Mouse (Mus musculus) hindbrain, embryonic 11.5 days (tissue): ENCODE results near the gene Blcap. TPM values are rescaled to one million over a fixed set of nuclear protein-coding genes. Genes with fewer than 3 reads are reported as not detected.

Experiments used
- ATAC-seq: fragments of 200-750 bp; cut with Nextera tagmentation; 2 replicates; pipeline ENCODE4 v1.8.0; 2017; ENCODE audit warnings: mild to moderate bottlenecking, moderate TSS enrichment, moderate library complexity; ENCODE audit not compliant: low FRiP score
- DNase-seq: peaks from one replicate; pipeline ENCODE4 v3.0.0-alpha.2; 2015; ENCODE audit warnings: low spot score
- H3K27ac ChIP-seq: fragments of 300-500 bp; sonication (generic); 2 replicates; pipeline ENCODE4 v1.5.1; 2014; ENCODE audit warnings: mild to moderate bottlenecking, low read depth, low read length
- H3K27me3 ChIP-seq: fragments of 300-500 bp; sonication (generic); 2 replicates; pipeline ENCODE4 v1.6.1; 2014; ENCODE audit warnings: mild to moderate bottlenecking, low read length, moderate library complexity, mixed read lengths; ENCODE audit not compliant: control insufficient read depth, insufficient read depth
- H3K36me3 ChIP-seq: fragments of 300-500 bp; sonication (generic); 2 replicates; pipeline ENCODE4 v1.6.1; 2014; ENCODE audit warnings: mild to moderate bottlenecking, low read length, moderate library complexity, mixed read lengths; ENCODE audit not compliant: control insufficient read depth, insufficient read depth
- H3K4me1 ChIP-seq: fragments of 300-500 bp; sonication (generic); replicated peaks from 2 replicates; pipeline ENCODE4 v1.6.1; 2014; ENCODE audit warnings: low read length, mixed read lengths; ENCODE audit not compliant: control insufficient read depth, insufficient read depth
- H3K4me2 ChIP-seq: fragments of 300-500 bp; sonication (generic); replicated peaks from 2 replicates; pipeline ENCODE4 v1.6.1; 2014; ENCODE audit warnings: mild to moderate bottlenecking, low read depth, low read length
- H3K4me3 ChIP-seq: fragments of 300-500 bp; sonication (generic); 2 replicates; pipeline ENCODE4 v1.5.1; 2014; ENCODE audit warnings: low read depth, low read length
- H3K9ac ChIP-seq: fragments of 300-500 bp; sonication (generic); 2 replicates; pipeline ENCODE4 v1.6.1; 2014; ENCODE audit warnings: low read depth, low read length
- H3K9me3 ChIP-seq: fragments of 300-500 bp; sonication (generic); 2 replicates; pipeline ENCODE4 v1.6.1; 2016; ENCODE audit warnings: low read length; ENCODE audit not compliant: control insufficient read depth
- WGBS: fragments of 180-500 bp; shearing (Covaris S2); extraction: QIAGEN DNeasy Blood & Tissue Kit; methylation state at CpG from one replicate; pipeline ENCODE4 v1.1.7; 2014; 5-methylcytosine and 5-hydroxymethylcytosine counted together
- polyA plus RNA-seq: library from polyadenylated mRNA; unstranded; fragments of >200 nt; fragmentation: Nextera tagmentation; extraction: Ambion mirVana; gene quantifications from 2 replicates; pipeline ENCODE4 v1.2.1, GENCODE M21; 2014

Blcap gene
- polyA plus RNA-seq, 1 experiment from 2014 or later = 118 TPM

DNA sequence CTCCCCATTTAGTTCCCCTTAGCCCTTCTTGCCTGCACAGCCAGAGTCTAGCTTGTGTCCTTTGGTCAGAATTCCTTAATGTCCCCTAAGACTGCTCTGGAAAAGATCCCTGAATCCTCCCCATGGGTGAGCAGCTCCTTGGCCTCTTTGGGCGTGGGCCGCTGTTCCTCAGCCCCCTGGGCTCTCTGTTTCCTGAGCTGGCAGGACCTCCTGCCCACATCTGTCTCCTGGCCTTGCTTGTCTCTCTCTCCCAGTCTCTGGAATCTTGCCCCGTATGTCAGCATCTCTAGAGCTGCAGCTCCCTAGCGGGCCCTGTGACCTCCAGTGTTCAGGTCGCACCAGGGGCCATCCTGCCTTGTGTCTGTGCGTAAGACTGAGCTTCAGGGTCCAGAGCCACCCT, 51.6 kb downstream of the Blcap start:
- H3K9ac ChIP-seq = no peak overlapping the region
- no peak for ATAC-seq
- 49% methylated on average over 6 of the region's 6 CpGs for WGBS
- H3K4me1 ChIP-seq = peaks cover 12% of the 10 kb centered on the region
- no peak for DNase-seq
- no peak overlapping the region for H3K4me3 ChIP-seq
- no peak overlapping the region for H3K4me2 ChIP-seq
- no peaks in the 10 kb centered on the region for H3K27me3 ChIP-seq
- H3K9me3 ChIP-seq = no peaks in the 10 kb centered on the region
- H3K36me3 ChIP-seq = no peaks in the 10 kb centered on the region
- H3K27ac ChIP-seq = no peak overlapping the region

DNA sequence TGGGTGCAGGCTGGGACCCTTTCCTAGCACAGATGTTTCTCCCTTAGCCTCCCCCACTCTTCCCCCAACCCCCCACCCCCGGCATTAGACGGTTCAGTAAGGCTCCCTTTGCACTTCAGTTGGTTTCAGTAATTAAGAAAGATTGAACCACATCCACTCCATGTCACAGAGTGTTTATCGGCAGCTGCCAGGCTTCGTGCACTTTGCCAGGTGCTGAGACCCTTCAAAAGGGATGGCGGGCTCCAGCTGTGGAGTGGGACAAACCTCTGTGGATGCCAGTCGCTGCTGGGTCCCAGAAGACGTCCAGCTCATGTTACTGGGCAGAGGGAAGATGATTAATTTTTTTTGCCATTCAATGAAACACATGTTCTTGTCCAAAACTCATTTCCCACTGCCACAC, 52.6 kb downstream of the Blcap start:
- Histone ChIP-seq H3K4me2 (no peak overlapping the region), H3K4me3 (no peak overlapping the region), H3K36me3 (no peaks in the 10 kb centered on the region), H3K9ac (no peak overlapping the region), H3K27me3 (no peaks in the 10 kb centered on the region), H3K27ac (no peak overlapping the region), H3K9me3 (no peaks in the 10 kb centered on the region), H3K4me1 (peaks cover 22% of the 10 kb centered on the region)
- DNase-seq (no peak), ATAC-seq (no peak)
- WGBS = 36% methylated on average over 7 of the region's 7 CpGs

DNA sequence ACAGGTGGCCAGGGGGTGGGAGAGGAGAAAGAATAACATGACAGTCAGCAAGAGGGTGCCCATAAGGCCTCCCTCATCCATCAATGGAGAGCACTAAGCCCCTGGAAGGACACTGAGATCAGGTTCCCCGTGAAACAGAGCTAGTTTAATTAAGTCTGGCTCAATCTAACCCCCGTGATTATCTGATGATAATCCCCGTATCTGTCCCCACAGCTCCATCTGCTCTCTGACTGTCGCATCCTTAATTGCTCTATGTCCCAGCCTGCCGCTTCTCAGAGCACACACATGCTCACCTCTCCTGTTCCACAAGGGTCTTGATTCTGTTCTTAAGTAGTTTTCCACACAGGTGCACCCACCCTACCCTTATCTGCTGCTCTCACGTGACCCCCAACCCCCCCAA, 53.5 kb downstream of the Blcap start:
- Histone ChIP-seq H3K9me3 (no peaks in the 10 kb centered on the region), H3K4me2 (no peak overlapping the region), H3K4me3 (no peak overlapping the region), H3K9ac (no peak overlapping the region), H3K27me3 (no peaks in the 10 kb centered on the region), H3K4me1 (peaks cover 16% of the 10 kb centered on the region), H3K27ac (no peak overlapping the region), H3K36me3 (no peaks in the 10 kb centered on the region)
- WGBS = 55% methylated on average over 6 of the region's 6 CpGs
- DNase-seq (no peak), ATAC-seq (no peak)

DNA sequence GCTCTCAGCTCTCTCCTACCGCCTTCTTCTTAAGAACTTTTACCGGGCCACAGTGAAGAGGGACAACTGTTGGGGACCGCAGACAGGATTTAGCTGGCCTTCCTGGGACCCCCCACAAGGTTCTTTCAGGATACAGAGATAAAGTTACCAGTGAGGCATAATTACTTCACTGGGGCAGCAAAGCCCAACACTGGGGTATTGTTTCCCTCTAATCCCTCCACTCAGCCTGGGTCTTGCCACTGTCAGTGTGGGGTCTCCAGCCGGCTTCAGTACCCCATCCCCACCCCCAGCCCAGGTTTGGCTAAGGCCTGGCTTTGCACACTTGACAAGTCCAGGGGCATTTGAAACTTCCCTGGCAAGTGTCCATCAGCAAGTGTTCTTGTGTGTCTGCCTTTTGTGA, 56.7 kb downstream of the Blcap start:
- Histone ChIP-seq H3K27ac (0 out of 2 replicates have a peak overlapping the region, but pooled peaks have one; percentile 43), H3K27me3 (no peaks in the 10 kb centered on the region), H3K36me3 (no peaks in the 10 kb centered on the region), H3K4me1 (peaks cover 17% of the 10 kb centered on the region), H3K4me3 (no peak overlapping the region), H3K9ac (no peak overlapping the region), H3K4me2 (no peak overlapping the region), H3K9me3 (no peaks in the 10 kb centered on the region)
- DNase-seq (no peak), ATAC-seq (no peak)
- 8% methylated on average over 4 of the region's 4 CpGs for WGBS

DNA sequence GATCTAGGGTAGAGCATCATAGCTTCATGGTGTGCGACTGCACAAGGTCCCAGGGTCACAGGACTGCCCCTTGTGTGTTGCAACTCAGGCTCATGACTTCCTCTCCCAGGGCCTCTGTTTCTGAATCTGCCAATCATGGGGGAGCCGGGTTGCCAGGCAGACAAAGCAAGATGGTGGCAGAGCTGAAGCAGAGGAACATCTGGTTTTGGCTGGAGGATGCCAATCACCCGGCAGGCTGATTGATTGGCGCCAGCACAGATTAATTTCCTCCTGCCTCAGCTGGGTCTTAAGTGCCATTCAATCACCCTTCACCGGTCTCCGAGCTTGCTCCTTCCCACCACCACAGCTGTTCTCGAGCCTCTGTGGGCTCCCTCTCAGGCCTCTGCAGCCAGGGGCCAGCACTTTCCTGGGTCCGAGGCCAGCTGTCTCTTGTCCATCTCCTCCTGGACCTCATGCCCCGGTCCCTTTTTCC, 57.3 kb downstream of the Blcap start:
- Histone ChIP-seq H3K4me2 (no peak overlapping the region), H3K4me3 (no peak overlapping the region), H3K9ac (no peak overlapping the region), H3K36me3 (no peaks in the 10 kb centered on the region), H3K27ac (peak overlapping the region; percentile 43), H3K27me3 (no peaks in the 10 kb centered on the region), H3K4me1 (peaks cover 17% of the 10 kb centered on the region), H3K9me3 (no peaks in the 10 kb centered on the region)
- 32% methylated on average over 9 of the region's 9 CpGs for WGBS
- ATAC-seq = no peak; the same call in 1 of the 2 replicates
- peak; percentile 46 for DNase-seq

DNA sequence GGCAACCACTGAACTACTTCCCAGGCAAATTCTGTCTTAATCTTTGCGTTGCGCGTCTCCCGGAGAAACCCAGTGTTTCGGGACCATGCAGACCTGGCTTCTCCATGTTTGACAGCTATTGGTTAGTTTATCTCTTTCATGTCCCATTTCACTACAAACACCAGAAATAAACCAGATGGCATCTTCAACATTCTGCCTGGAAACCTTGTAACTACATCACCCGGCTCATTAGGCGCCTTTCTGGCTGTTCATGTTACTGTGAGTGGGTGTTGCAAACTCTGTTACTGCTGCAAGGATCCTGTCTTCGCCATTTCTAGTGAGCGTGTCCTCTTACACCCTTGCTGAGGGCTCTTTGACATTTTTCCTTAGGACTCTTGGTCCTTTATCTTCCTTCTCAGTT, 58.2 kb downstream of the Blcap start:
- H3K27me3 ChIP-seq = no peaks in the 10 kb centered on the region
- ATAC-seq = no peak
- no peaks in the 10 kb centered on the region for H3K9me3 ChIP-seq
- no peak overlapping the region for H3K9ac ChIP-seq
- peaks cover 17% of the 10 kb centered on the region for H3K4me1 ChIP-seq
- no peak overlapping the region for H3K4me3 ChIP-seq
- DNase-seq = no peak
- WGBS = 91% methylated on average over 9 of the region's 9 CpGs
- no peak overlapping the region for H3K27ac ChIP-seq
- H3K4me2 ChIP-seq = no peak overlapping the region
- H3K36me3 ChIP-seq = no peaks in the 10 kb centered on the region

DNA sequence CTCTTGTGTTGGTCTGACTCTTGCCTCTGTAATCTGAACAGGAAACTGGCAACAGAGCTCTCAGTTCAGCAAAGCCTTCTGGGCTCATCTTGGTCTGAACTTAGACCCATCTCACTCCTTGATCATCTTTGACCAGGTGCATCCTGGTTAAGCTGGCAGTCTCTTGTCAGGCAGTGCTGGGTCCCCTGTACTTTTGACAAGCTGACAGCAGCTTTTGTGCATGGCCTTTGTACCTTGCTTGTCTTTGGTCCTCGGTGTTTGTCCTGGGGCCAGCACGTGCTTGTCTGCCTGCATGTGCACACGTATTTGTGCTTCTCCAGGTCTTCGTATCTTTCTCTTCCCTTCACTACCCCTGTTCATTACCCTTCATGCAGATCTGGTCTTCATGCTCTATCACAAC, 61.0 kb downstream of the Blcap start:
- WGBS = 76% methylated on average over 4 of the region's 4 CpGs
- no peaks in the 10 kb centered on the region for H3K27me3 ChIP-seq
- no peaks in the 10 kb centered on the region for H3K36me3 ChIP-seq
- no peaks in the 10 kb centered on the region for H3K9me3 ChIP-seq
- ATAC-seq (no peak), DNase-seq (no peak)
- H3K9ac ChIP-seq = no peak overlapping the region
- H3K4me3 ChIP-seq = no peak overlapping the region
- peaks cover 28% of the 10 kb centered on the region for H3K4me1 ChIP-seq
- H3K4me2 ChIP-seq = no peak overlapping the region
- no peak overlapping the region for H3K27ac ChIP-seq

DNA sequence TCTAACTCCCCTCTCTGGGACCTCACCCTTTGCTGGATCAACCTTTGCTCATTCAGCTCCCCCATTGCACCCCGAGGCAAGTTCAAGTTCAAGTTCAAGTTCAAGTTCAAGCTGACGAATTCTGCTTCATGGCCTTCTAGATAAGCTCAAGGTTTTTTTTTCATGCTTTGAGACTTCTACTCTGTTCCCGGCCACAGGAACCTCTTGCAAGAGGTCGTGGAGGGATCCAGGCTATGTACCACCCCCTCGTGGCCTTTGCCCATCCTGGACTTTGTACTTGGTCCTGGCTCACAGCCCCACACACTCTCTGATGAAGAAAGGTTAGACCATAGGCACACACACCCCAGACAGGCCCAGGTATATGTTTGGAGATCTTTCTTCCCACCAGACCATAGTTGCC, 61.9 kb downstream of the Blcap start:
- Histone ChIP-seq H3K4me3 (no peak overlapping the region), H3K36me3 (no peaks in the 10 kb centered on the region), H3K27me3 (no peaks in the 10 kb centered on the region), H3K27ac (no peak overlapping the region), H3K4me2 (no peak overlapping the region), H3K9ac (no peak overlapping the region), H3K4me1 (peaks cover 22% of the 10 kb centered on the region), H3K9me3 (no peaks in the 10 kb centered on the region)
- ATAC-seq (no peak), DNase-seq (no peak)
- WGBS = 89% methylated on average over 5 of the region's 5 CpGs

DNA sequence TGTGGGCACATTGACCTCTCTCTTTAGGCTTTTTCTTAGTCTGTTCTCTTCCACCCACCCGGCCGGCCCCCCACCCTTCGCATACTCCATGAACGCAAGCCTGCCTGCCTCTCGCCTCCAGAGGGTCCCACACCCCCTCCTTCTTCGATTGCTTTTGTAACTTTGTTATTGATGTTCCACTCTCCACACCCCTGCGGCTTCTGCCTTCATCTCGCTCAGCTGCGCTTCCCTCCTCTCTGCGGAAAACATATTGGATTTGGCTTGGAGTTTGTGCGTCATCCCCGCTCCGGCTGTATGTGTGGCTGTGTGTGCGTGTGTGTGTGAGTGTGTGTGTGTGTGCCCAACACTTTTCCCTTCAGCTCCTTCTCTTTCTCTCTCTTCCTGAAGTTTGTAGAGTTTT, 64.3 kb downstream of the Blcap start:
- ATAC-seq (peak; percentile 50), DNase-seq (peak; percentile 50)
- Histone ChIP-seq H3K27ac (peak overlapping the region; percentile 25), H3K27me3 (no peaks in the 10 kb centered on the region), H3K4me3 (no peak overlapping the region), H3K4me2 (0 out of 2 replicates have a peak overlapping the region, but pooled peaks have one; percentile 2), H3K36me3 (no peaks in the 10 kb centered on the region), H3K9me3 (no peaks in the 10 kb centered on the region), H3K9ac (no peak overlapping the region; the same call in 1 of the 2 replicates), H3K4me1 (peaks cover 16% of the 10 kb centered on the region)
- WGBS = 15% methylated on average over 14 of the region's 14 CpGs
